Mouse (Mus musculus): ENCODE results near the gene Mettl22. TPM values are rescaled to one million over a fixed set of nuclear protein-coding genes. Genes with fewer than 3 reads are reported as not detected.

Gene Mettl22
- 10 to 100 TPM; 21.4 to 25.3 TPM for total RNA-seq (2021)
- long read RNA-seq, experiment 1, transcript Mettl22-201 (11 exons, 1,825 nt), result major isoform, 48 of 53 reads
- long read RNA-seq, experiment 1, partial matches to known transcripts, result 3 of 53 reads
- long read RNA-seq, experiment 1, other reads (novel, unspliced or antisense), result 2 of 53 reads
- long read RNA-seq, experiment 2, transcript Mettl22-201 (11 exons, 1,825 nt), result major isoform, 33 of 44 reads
- long read RNA-seq, experiment 2, partial matches to known transcripts, result 9 of 44 reads
- long read RNA-seq, experiment 2, other reads (novel, unspliced or antisense), result 2 of 44 reads

GRCm38 (mm10) chr16:8470603-8471481 lies at the start of gene Mettl22:
Mettl22 (plus strand) TSS chr16:8470788.
- DNase-seq, result peak; percentile 92 to 93
- intact Hi-C loops (cut with DNase I), result no loop called here

- intact Hi-C loops (cut with DNase I), result no loop called here
- DNase-seq, result no peak
Observed at GRCm38 (mm10) chr16:8420842-8421241, 49.7 kb upstream of the Mettl22 start.

GRCm38 (mm10) chr16:8423626-8424114 lies 46.9 kb upstream of the Mettl22 start:
- no peak for DNase-seq
- intact Hi-C loops (cut with DNase I), result no loop called here

GRCm38 (mm10) chr16:8424161-8424970 lies 46.2 kb upstream of the Mettl22 start:
- intact Hi-C loops (cut with DNase I), result no loop called here
- no peak for DNase-seq

GRCm38 (mm10) chr16:8424971-8425330 lies 45.6 kb upstream of the Mettl22 start, which contains the start of gene Tmem114:
Tmem114 (minus strand) TSS chr16:8425136.
- DNase-seq, result peak; percentile 17 to 38
- intact Hi-C loops (cut with DNase I), result no loop called here

GRCm38 (mm10) chr16:8425736-8426135 lies 44.9 kb upstream of the Mettl22 start:
- intact Hi-C loops (cut with DNase I), result no loop called here
- DNase-seq, result no peak

- intact Hi-C loops (cut with DNase I), result no loop called here
- DNase-seq, result no peak
Observed at GRCm38 (mm10) chr16:8429531-8429930, 41.1 kb upstream of the Mettl22 start.

- intact Hi-C loops (cut with DNase I), result no loop called here
- DNase-seq, result no peak
Observed at GRCm38 (mm10) chr16:8432616-8433015, 38.0 kb upstream of the Mettl22 start.

GRCm38 (mm10) chr16:8444911-8445310 lies 25.7 kb upstream of the Mettl22 start:
- no peak for DNase-seq
- intact Hi-C loops (cut with DNase I), result no loop called here

- intact Hi-C loops (cut with DNase I), result no loop called here
Observed at GRCm38 (mm10) chr16:8446256-8446655, 24.3 kb upstream of the Mettl22 start.

GRCm38 (mm10) chr16:8453301-8453700 lies 17.3 kb upstream of the Mettl22 start:
- no peak for DNase-seq
- intact Hi-C loops (cut with DNase I), result no loop called here

More at GRCm38 (mm10) chr16:8446256-8446655, 24.3 kb upstream of the Mettl22 start:
- DNase-seq, result no peak

- no peak for DNase-seq
- intact Hi-C loops (cut with DNase I), result no loop called here
Observed at GRCm38 (mm10) chr16:8455221-8455620, 15.4 kb upstream of the Mettl22 start.

GRCm38 (mm10) chr16:8458391-8458790 lies 12.2 kb upstream of the Mettl22 start:
- no peak for DNase-seq
- intact Hi-C loops (cut with DNase I), result no loop called here

- DNase-seq, result peak; percentile 53 to 64
- intact Hi-C loops (cut with DNase I), result no loop called here
Observed at GRCm38 (mm10) chr16:8459098-8459497, 11.5 kb upstream of the Mettl22 start.

- intact Hi-C loops (cut with DNase I), result no loop called here
- no peak for DNase-seq
Observed at GRCm38 (mm10) chr16:8470132-8470531, 456 bp upstream of the Mettl22 start.

- intact Hi-C loops (cut with DNase I), result no loop called here
Observed at GRCm38 (mm10) chr16:8487396-8488005, 16.9 kb downstream of the Mettl22 start.

GRCm38 (mm10) chr16:8489340-8489739 lies 18.8 kb downstream of the Mettl22 start:
- no peak for DNase-seq
- intact Hi-C loops (cut with DNase I), result no loop called here

More at GRCm38 (mm10) chr16:8487396-8488005, 16.9 kb downstream of the Mettl22 start:
- DNase-seq, result no peak

- DNase-seq, result no peak
- intact Hi-C loops (cut with DNase I), result loop anchor here (5.0 to 10.0 kb wide), 3 partner anchors 80 to 373 kb away; no protein-coding TSS in a partner anchor
Observed at GRCm38 (mm10) chr16:8491743-8492490, 21.3 kb downstream of the Mettl22 start.

- intact Hi-C loops (cut with DNase I), result loop anchor here (1.0 to 10.0 kb wide), 5 partner anchors 82 to 371 kb away; no protein-coding TSS in a partner anchor
- peak; percentile 58 to 81 for DNase-seq
Observed at GRCm38 (mm10) chr16:8494268-8494667, 23.7 kb downstream of the Mettl22 start.
